Mouse (Mus musculus) urinary bladder, postnatal 36 days (tissue): ENCODE measurements around the gene Fam81a.
A peak's percentile ranks its signal among the peaks of the same experiment; 100 is the strongest.

ENCODE experiments used
- DNase-seq, 2 experiments: peaks; one replicate each; pipeline ENCODE4 v3.0.0; 2022; ENCODE audit warnings: low spot score in 2 of 2, mixed read lengths in 1 of 2

Gene Fam81a

GRCm38 (mm10) chr9:70052730-70053129 lies 89.6 kb downstream of the Fam81a start:
- DNase-seq = no peak

DNA sequence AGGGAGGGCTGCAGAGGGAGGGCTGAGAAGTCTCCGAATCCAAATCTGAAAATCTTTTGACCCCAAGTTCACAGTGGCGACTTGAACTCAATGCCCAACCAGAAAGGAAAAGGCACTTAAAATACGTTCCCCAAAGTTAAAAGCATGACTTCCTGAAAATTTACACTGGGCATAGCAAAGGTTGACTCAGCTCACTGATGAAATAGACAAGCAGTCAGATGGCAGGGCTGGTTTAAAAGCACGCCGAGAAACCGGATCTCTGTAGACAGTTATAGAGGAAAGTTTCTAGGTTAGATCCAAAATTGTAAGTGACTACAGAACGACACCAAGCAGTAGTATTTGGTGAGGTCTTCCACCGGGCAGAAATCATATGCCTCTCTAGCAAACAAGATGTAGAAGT lies 92.5 kb downstream of the Fam81a start:
- no peak for DNase-seq

DNA sequence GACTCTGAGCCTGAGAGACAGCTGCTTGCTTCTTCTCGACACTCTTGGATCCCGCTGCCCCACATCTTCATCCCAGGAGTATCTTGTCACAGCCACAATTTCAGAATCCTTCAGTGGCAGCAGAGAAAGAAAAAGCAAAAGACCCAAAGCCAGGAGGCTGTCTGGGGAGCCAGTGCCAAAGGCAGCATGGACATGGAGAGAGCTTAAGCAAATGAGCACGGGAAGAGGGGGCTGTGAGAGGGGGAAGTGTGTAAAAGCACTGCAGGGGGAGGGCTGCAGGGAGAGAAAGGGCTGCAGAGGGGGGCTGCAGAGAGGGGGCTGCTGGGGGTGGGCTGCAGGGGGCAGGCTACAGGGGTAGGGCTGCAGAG lies 93.0 kb downstream of the Fam81a start:
- DNase-seq = no peak

DNA sequence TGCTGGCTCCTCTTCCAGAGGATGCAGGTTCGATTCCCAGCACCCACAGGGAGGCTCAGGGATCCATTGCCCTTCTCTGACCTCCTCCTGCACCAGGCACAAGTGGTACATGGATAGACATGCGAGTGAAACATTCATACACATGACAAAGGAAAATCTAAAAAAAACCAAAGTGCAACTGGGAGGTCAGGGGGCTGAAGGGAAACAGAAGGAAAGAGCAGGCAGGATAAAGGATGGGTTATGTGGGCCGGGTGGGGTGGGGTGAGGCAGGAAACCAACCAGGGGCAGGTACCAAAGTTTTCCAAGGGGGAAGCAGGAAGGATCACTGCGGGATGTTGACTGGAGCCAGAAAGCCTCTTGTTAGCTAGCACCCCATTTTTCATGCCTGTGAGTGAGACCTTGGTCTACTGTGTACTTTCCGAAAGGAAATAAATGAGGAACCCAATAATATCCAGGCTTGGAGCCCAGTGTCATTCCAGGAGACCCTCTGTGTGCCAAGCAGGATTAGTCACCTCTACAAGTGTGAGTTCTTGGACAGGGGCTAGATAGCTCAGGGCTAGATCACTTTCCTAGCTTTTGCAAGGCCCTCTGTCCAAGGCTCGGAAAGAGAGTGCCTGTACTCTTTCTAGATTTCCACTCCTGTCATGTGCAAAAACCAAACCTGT lies 93.5 kb downstream of the Fam81a start:
- DNase-seq = peak in 1 of 2 experiments; percentile 47

DNA sequence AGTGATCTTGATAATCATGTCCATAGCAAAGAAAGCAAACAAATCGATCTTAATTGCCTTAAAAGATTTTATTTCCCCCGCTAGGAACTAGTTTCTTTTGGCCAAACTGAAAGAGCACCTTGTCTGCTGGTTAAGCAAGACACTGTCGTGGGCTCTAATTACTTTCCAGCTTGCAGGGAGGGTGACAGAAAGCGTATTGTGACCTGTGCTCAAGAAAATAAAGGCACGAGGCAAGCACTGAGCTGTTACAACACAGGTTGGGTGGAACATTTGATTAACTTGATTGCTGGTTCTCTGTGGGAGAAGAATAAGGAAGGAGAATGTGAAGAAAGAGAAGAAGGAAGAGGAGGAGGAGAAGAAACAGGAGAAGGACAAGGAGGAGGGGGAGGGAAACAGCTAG lies 94.1 kb downstream of the Fam81a start:
- DNase-seq = no peak

- peak in 1 of 2 experiments; percentile 7 for DNase-seq
Measured at GRCm38 (mm10) chr9:70047839-70048238, 94.5 kb downstream of the Fam81a start.

- no peak for DNase-seq
Measured at GRCm38 (mm10) chr9:70046255-70046654, 96.1 kb downstream of the Fam81a start.

GRCm38 (mm10) chr9:70044865-70045264 lies 97.5 kb downstream of the Fam81a start:
- no peak for DNase-seq

DNA sequence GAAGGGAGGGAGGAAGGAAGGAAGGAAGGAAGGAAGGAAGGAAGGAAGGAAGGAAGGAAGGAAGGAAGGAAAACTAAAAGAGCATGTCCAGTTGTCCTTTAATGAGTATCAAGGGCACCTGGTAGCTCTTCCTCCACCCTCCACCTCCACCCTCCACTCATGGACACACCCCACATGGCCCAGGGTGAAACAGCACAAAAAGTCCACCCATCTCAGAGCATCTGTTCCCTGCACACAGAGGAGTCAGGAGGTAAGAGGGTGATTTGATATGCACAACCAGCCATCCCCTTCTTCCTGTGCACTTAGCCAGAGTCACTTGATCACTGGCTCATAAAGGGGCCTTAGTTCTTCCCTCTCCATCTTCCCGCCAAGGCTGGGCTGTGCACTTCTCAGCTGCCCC lies 99.4 kb downstream of the Fam81a start:
- no peak for DNase-seq

DNA sequence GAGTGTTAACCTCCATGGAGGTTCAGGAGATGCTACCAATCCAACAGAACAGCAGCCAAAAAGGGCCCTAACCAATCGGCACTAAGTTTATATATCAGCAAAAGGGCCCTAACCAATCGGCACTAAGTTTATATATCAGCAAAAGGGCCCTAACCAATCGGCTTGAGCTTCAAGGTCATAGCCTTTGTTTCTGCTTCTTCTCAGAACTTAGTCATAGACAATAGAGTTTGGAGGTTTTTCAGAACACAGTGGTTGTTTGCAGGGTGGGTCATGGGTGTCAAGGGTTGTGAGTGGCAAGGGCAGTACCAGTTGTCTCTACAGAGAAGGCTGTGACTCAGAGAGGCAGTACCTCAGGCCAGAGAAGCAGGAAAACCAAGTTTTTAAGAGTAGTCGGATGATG lies 100.2 kb downstream of the Fam81a start:
- DNase-seq = peak in 1 of 2 experiments; percentile 19

DNA sequence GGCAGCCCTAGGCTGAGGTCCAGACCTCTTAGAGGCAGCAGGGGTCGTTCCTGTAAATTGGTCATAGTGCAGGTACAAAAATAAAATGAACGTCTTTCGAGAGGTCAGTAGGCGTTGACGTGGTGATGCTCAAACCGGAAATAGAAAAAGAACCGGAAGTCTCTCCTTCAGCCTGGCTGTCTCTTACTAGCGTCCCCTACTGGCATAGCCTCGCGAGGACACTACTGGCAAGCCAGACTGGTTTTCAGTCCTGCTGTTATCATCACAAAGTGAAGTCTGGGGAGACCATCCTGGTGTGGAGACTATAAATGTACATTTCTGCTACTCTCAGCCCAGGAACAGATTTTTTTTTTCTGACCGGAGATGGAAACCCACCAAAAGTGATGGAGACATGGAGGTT lies 101.8 kb downstream of the Fam81a start:
- DNase-seq = no peak

GRCm38 (mm10) chr9:70039597-70040385 lies 102.6 kb downstream of the Fam81a start:
- no peak for DNase-seq
